8 mouse cellular contexts compared by ENCODE assay signal in the genomic region with DNA sequence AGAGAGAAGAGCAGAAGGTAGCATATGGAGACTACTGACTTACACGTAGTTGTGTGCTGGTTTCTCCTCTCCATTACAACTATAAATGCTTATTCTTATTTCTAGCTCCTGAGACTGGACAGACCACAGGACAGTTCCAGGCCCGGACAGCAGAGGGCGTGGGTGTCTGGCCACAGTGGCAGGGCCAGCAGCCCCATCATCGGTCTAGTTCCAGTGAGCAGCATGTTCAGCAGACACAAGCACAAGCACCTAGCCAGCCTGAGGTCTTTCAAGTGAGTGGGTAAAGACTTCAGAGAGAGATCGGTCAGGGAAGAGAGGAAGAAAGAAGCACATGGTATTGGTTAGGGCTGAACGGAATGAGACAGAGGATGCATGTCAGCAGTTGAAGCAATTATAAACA. TPM values are rescaled to one million over a fixed set of nuclear protein-coding genes. Genes with fewer than 3 reads are reported as not detected.
DNase-seq lines count a peak whose midpoint lies in the region; ATAC-seq lines count a peak whose summit lies in the region.

No protein-coding gene starts in this region.

- ATAC-seq in midbrain, embryonic 14.5 days (ENCODE audit: low FRiP score, low TSS enrichment): no peak
- ATAC-seq in midbrain, embryonic 15.5 days (replicated peaks): no peak
- ATAC-seq in hindbrain, embryonic 16.5 days: no peak

- H3K4me1 ChIP-seq in midbrain, embryonic 14.5 days (ENCODE audit: control insufficient read depth, insufficient read depth, low read length): no peaks in the 10 kb centered on the region
- H3K4me1 ChIP-seq in midbrain, embryonic 15.5 days: no peaks in the 10 kb centered on the region
- peaks cover 12% of the 10 kb centered on the region for H3K4me1 ChIP-seq in heart, embryonic 10.5 days
- no peaks in the 10 kb centered on the region for H3K4me1 ChIP-seq in hindbrain, embryonic 16.5 days (ENCODE audit: control insufficient read depth, insufficient read depth, low read depth, low read length)

- H3K9me3 ChIP-seq in midbrain, embryonic 14.5 days (ENCODE audit: control insufficient read depth, low read length): no peaks in the 10 kb centered on the region
- no peaks in the 10 kb centered on the region for H3K9me3 ChIP-seq in midbrain, embryonic 15.5 days
- no peaks in the 10 kb centered on the region for H3K9me3 ChIP-seq in heart, embryonic 10.5 days
- no peaks in the 10 kb centered on the region for H3K9me3 ChIP-seq in hindbrain, embryonic 16.5 days (ENCODE audit: control insufficient read depth, low read length)

- H3K9ac ChIP-seq in midbrain, embryonic 14.5 days (replicated peaks; ENCODE audit: low read length): no peak overlapping the region
- no peak overlapping the region for H3K9ac ChIP-seq in midbrain, embryonic 15.5 days
- no peak overlapping the region for H3K9ac ChIP-seq in hindbrain, embryonic 16.5 days (ENCODE audit: low read depth, low read length)

- H3K27ac ChIP-seq in midbrain, embryonic 14.5 days (replicated peaks; ENCODE audit: low read depth, low read length): no peak overlapping the region
- no peak overlapping the region for H3K27ac ChIP-seq in midbrain, embryonic 15.5 days
- H3K27ac ChIP-seq in heart, embryonic 10.5 days: no peak overlapping the region
- H3K27ac ChIP-seq in hindbrain, embryonic 16.5 days (ENCODE audit: low read depth, low read length): no peak overlapping the region

- H3K27me3 ChIP-seq in midbrain, embryonic 14.5 days (ENCODE audit: control insufficient read depth, insufficient read depth, low read length): no peaks in the 10 kb centered on the region
- no peaks in the 10 kb centered on the region for H3K27me3 ChIP-seq in midbrain, embryonic 15.5 days (replicated peaks)
- H3K27me3 ChIP-seq in heart, embryonic 10.5 days (ENCODE audit: insufficient read depth, poor library complexity, severe bottlenecking): no peaks in the 10 kb centered on the region
- H3K27me3 ChIP-seq in hindbrain, embryonic 16.5 days (replicated peaks; ENCODE audit: control insufficient read depth, insufficient read depth, low read length): no peaks in the 10 kb centered on the region

- peak; percentile 28 for DNase-seq in midbrain, embryonic 14.5 days
- peak; percentile 53 to 84 for DNase-seq in adrenal gland, adult (ENCODE audit: inconsistent age in 2 of 2, low spot score in 1 of 2)
- DNase-seq in embryo, embryonic 10 days (ENCODE audit: low spot score): peak; percentile 73
- DNase-seq in heart, embryonic 10.5 days (ENCODE audit: low spot score): peak; percentile 83
- peak; percentile 80 for DNase-seq in liver
- DNase-seq in ovary, postnatal 14 days (ENCODE audit: low spot score): peak; percentile 43

- no peak overlapping the region for H3K4me3 ChIP-seq in midbrain, embryonic 14.5 days (replicated peaks; ENCODE audit: low read depth, low read length)
- H3K4me3 ChIP-seq in midbrain, embryonic 15.5 days: no peak overlapping the region
- H3K4me3 ChIP-seq in heart, embryonic 10.5 days: no peak overlapping the region
- no peak overlapping the region for H3K4me3 ChIP-seq in hindbrain, embryonic 16.5 days (ENCODE audit: low read length)

- peaks cover 70% of the 10 kb centered on the region for H3K36me3 ChIP-seq in midbrain, embryonic 14.5 days (ENCODE audit: control insufficient read depth, insufficient read depth, low read length)
- peaks cover 17% of the 10 kb centered on the region for H3K36me3 ChIP-seq in midbrain, embryonic 15.5 days (replicated peaks)
- peaks cover 66% of the 10 kb centered on the region for H3K36me3 ChIP-seq in heart, embryonic 10.5 days
- H3K36me3 ChIP-seq in hindbrain, embryonic 16.5 days (ENCODE audit: control insufficient read depth, insufficient read depth, low read length): peaks cover 24% of the 10 kb centered on the region

- H3K4me2 ChIP-seq in midbrain, embryonic 14.5 days (ENCODE audit: low read length): no peak overlapping the region
- no peak overlapping the region for H3K4me2 ChIP-seq in midbrain, embryonic 15.5 days
- no peak overlapping the region for H3K4me2 ChIP-seq in hindbrain, embryonic 16.5 days (ENCODE audit: low read length)

- WGBS in midbrain, embryonic 14.5 days: 73% methylated on average over 6 of the region's 6 CpGs
- 66% methylated on average over 6 of the region's 6 CpGs for WGBS in midbrain, embryonic 15.5 days
- WGBS in heart, embryonic 10.5 days: 69% methylated on average over 6 of the region's 6 CpGs
- WGBS in hindbrain, embryonic 16.5 days: 63% methylated on average over 6 of the region's 6 CpGs

RNA-seq across cellular contexts. Expression of gene Ctsk, which starts 4.7 kb away (rescaled TPM):
- polyA plus RNA-seq in midbrain, embryonic 14.5 days (2014; fragmentation: Nextera tagmentation; extraction: Ambion mirVana): 2.2 and 7.6 TPM in 2 replicates
- polyA plus RNA-seq in midbrain, embryonic 15.5 days (2015; fragmentation: Nextera tagmentation; extraction: Ambion mirVana): 6.5 and 8.0 TPM in 2 replicates
- polyA plus RNA-seq in heart, embryonic 10.5 days (2016; fragmentation: Nextera tagmentation; extraction: Ambion mirVana): 4.2 and 10.2 TPM in 2 replicates
- polyA plus RNA-seq in hindbrain, embryonic 16.5 days (2015; fragmentation: Nextera tagmentation; extraction: Ambion mirVana): 8.4 and 10.0 TPM in 2 replicates

RNA-seq across cellular contexts. Expression of gene Ctss, which starts 32.2 kb away (rescaled TPM):
- 8.1 and 17.1 TPM in 2 replicates for polyA plus RNA-seq in midbrain, embryonic 14.5 days (2014; fragmentation: Nextera tagmentation; extraction: Ambion mirVana)
- 11.1 and 12.9 TPM in 2 replicates for polyA plus RNA-seq in midbrain, embryonic 15.5 days (2015; fragmentation: Nextera tagmentation; extraction: Ambion mirVana)
- 0.96 and 1.9 TPM in 2 replicates for polyA plus RNA-seq in heart, embryonic 10.5 days (2016; fragmentation: Nextera tagmentation; extraction: Ambion mirVana)
- 11.6 and 16.3 TPM in 2 replicates for polyA plus RNA-seq in hindbrain, embryonic 16.5 days (2015; fragmentation: Nextera tagmentation; extraction: Ambion mirVana)

Comparison
In these comparisons a context has a peak if more than half of its experiments do, and no peak if none do; other contexts are left out.
1. DNase-seq: peak in every context shown above with its lines; median percentile 83 in heart, embryonic 10.5 days; 80 in liver; 73 in embryo, embryonic 10 days; 68 in adrenal gland, adult; 43 in ovary, postnatal 14 days; 28 in midbrain, embryonic 14.5 days.